Mouse (Mus musculus) yolk sac, embryonic 10.5 days (tissue): ENCODE measurements around the gene Bank1.
"Not testable (repeated sequence)": the region's sequence is repeated elsewhere in the genome, so short reads cannot be mapped to it uniquely, and the experiment has no call there.

ENCODE experiments used
- DNase-seq: peaks from one replicate; pipeline ENCODE4 v3.0.0-alpha.2; 2017; ENCODE audit warnings: low spot score

Gene Bank1

GRCm38 (mm10) chr3:136325783-136326182 lies at the start of gene Bank1:
TSS of gene Bank1 (minus strand) at chr3:136326066.
- no peak for DNase-seq

- DNase-seq: no peak
These were observed 44.0 kb upstream of the Bank1 start for GRCm38 (mm10) chr3:136369916-136370315.

GRCm38 (mm10) chr3:136369466-136369865 lies 43.6 kb upstream of the Bank1 start:
- no peak for DNase-seq

- no peak for DNase-seq
These were observed 42.7 kb upstream of the Bank1 start for GRCm38 (mm10) chr3:136368505-136368999.

GRCm38 (mm10) chr3:136349690-136350089 lies 23.8 kb upstream of the Bank1 start:
- no peak for DNase-seq

GRCm38 (mm10) chr3:136348611-136349010 lies 22.7 kb upstream of the Bank1 start:
- no peak for DNase-seq

GRCm38 (mm10) chr3:136347277-136347676 lies 21.4 kb upstream of the Bank1 start:
- no peak for DNase-seq

- no peak for DNase-seq
These were observed 16.0 kb upstream of the Bank1 start for GRCm38 (mm10) chr3:136341911-136342310.

GRCm38 (mm10) chr3:136339896-136340295 lies 14.0 kb upstream of the Bank1 start:
- no peak for DNase-seq

GRCm38 (mm10) chr3:136331135-136331534 lies 5.3 kb upstream of the Bank1 start:
- DNase-seq: no peak

GRCm38 (mm10) chr3:136330043-136330442 lies 4.2 kb upstream of the Bank1 start:
- no peak for DNase-seq

- no peak for DNase-seq
These were observed 3.3 kb upstream of the Bank1 start for GRCm38 (mm10) chr3:136329133-136329532.

- not testable (repeated sequence) for DNase-seq
These were observed 1.1 kb downstream of the Bank1 start for GRCm38 (mm10) chr3:136324716-136325115.

- no peak for DNase-seq
These were observed 3.9 kb downstream of the Bank1 start for GRCm38 (mm10) chr3:136321936-136322335.

- no peak for DNase-seq
These were observed 17.4 kb downstream of the Bank1 start for GRCm38 (mm10) chr3:136308487-136308886.

- DNase-seq: no peak
These were observed 19.2 kb downstream of the Bank1 start for GRCm38 (mm10) chr3:136306564-136307158.

- DNase-seq: no peak
These were observed 23.3 kb downstream of the Bank1 start for GRCm38 (mm10) chr3:136302541-136302940.

GRCm38 (mm10) chr3:136300810-136301209 lies 25.1 kb downstream of the Bank1 start:
- not testable (repeated sequence) for DNase-seq

GRCm38 (mm10) chr3:136297355-136297754 lies 28.5 kb downstream of the Bank1 start:
- DNase-seq: no peak

- no peak for DNase-seq
These were observed 30.6 kb downstream of the Bank1 start for GRCm38 (mm10) chr3:136295250-136295649.

- no peak for DNase-seq
These were observed 38.0 kb downstream of the Bank1 start for GRCm38 (mm10) chr3:136287883-136288282.

- no peak for DNase-seq
These were observed 60.8 kb downstream of the Bank1 start for GRCm38 (mm10) chr3:136264969-136265595.

GRCm38 (mm10) chr3:136257761-136258160 lies 68.1 kb downstream of the Bank1 start:
- DNase-seq: no peak

- no peak for DNase-seq
These were observed 71.2 kb downstream of the Bank1 start for GRCm38 (mm10) chr3:136254713-136255112.
